Mouse (Mus musculus) layer of hippocampus, adult 9-11 months (tissue): ENCODE measurements around the gene Igfbp1.

Experiments used
- DNase-seq: peaks from one replicate; pipeline ENCODE4 v3.0.0; 2022

Igfbp1 gene

GRCm38 (mm10) chr11:7197491-7197941, at the start of gene Igfbp1:
Igfbp1 (plus strand) TSS chr11:7197782.
- DNase-seq: no peak

GRCm38 (mm10) chr11:7147945-7148344, 49.6 kb upstream of the Igfbp1 start:
- no peak for DNase-seq

- DNase-seq: no peak
Measured at GRCm38 (mm10) chr11:7149471-7149870, 48.1 kb upstream of the Igfbp1 start.

- no peak for DNase-seq
Measured at GRCm38 (mm10) chr11:7150511-7150910, 47.1 kb upstream of the Igfbp1 start.

- no peak for DNase-seq
Measured at GRCm38 (mm10) chr11:7152371-7152770, 45.2 kb upstream of the Igfbp1 start.

GRCm38 (mm10) chr11:7153081-7153480, 44.5 kb upstream of the Igfbp1 start:
- no peak for DNase-seq

GRCm38 (mm10) chr11:7156427-7156826, 41.2 kb upstream of the Igfbp1 start:
- DNase-seq: no peak

- no peak for DNase-seq
Measured at GRCm38 (mm10) chr11:7158196-7158595, 39.4 kb upstream of the Igfbp1 start.

- DNase-seq: no peak
Measured at GRCm38 (mm10) chr11:7160146-7160545, 37.4 kb upstream of the Igfbp1 start.

- no peak for DNase-seq
Measured at GRCm38 (mm10) chr11:7160637-7161101, 36.9 kb upstream of the Igfbp1 start.

- DNase-seq: no peak
Measured at GRCm38 (mm10) chr11:7161502-7162174, 35.9 kb upstream of the Igfbp1 start.

GRCm38 (mm10) chr11:7164416-7164815, 33.2 kb upstream of the Igfbp1 start:
- DNase-seq: no peak

- no peak for DNase-seq
Measured at GRCm38 (mm10) chr11:7169645-7170044, 27.9 kb upstream of the Igfbp1 start.

GRCm38 (mm10) chr11:7173664-7174063, 23.9 kb upstream of the Igfbp1 start:
- no peak for DNase-seq

GRCm38 (mm10) chr11:7178724-7179123, 18.9 kb upstream of the Igfbp1 start:
- DNase-seq: no peak

- DNase-seq: no peak
Measured at GRCm38 (mm10) chr11:7179276-7179675, 18.3 kb upstream of the Igfbp1 start.

GRCm38 (mm10) chr11:7182409-7183042, 15.1 kb upstream of the Igfbp1 start:
- no peak for DNase-seq

GRCm38 (mm10) chr11:7184420-7184819, 13.2 kb upstream of the Igfbp1 start:
- no peak for DNase-seq

GRCm38 (mm10) chr11:7187472-7187871, 10.1 kb upstream of the Igfbp1 start:
- no peak for DNase-seq

GRCm38 (mm10) chr11:7188469-7188868, 9.1 kb upstream of the Igfbp1 start, which contains the start of gene Gm11985:
Gm11985 (minus strand) TSS chr11:7188569.
- no peak for DNase-seq

- DNase-seq: no peak
Measured at GRCm38 (mm10) chr11:7192710-7193109, 4.9 kb upstream of the Igfbp1 start.

GRCm38 (mm10) chr11:7193134-7193533, 4.4 kb upstream of the Igfbp1 start:
- DNase-seq: no peak

GRCm38 (mm10) chr11:7194432-7195311, 2.9 kb upstream of the Igfbp1 start:
- no peak for DNase-seq
